Mouse (Mus musculus): ENCODE data around the gene Ryk. TPM values are rescaled to one million over a fixed set of nuclear protein-coding genes. Genes with fewer than 3 reads are reported as not detected.

Ryk gene
- polyA plus RNA-seq, 1 experiment from 2014 or later, result 20.3 TPM

GRCm38 (mm10) chr9:102948706-102949105 lies 114.0 kb downstream of the Ryk start:
- Histone ChIP-seq H3K27ac (ENCODE audit: low read length) (no peak overlapping the region), H3K9me3 (ENCODE audit: control insufficient read depth, low read length) (no peaks in the 10 kb centered on the region), H3K4me3 (ENCODE audit: low read length) (no peak overlapping the region), H3K27me3 (ENCODE audit: control insufficient read depth, insufficient read depth, low read depth, low read length) (no peaks in the 10 kb centered on the region), H3K36me3 (ENCODE audit: control insufficient read depth, insufficient read depth, low read length) (no peaks in the 10 kb centered on the region), H3K4me2 (ENCODE audit: low read depth, low read length) (no peak overlapping the region), H3K4me1 (replicated peaks; ENCODE audit: control insufficient read depth, insufficient read depth, low read length) (0 out of 2 replicates have a peak, but pooled peaks cover 2% of the 10 kb centered on the region), H3K9ac (ENCODE audit: low read length) (no peak overlapping the region)
- no peak for ATAC-seq (ENCODE audit: low read depth)
- WGBS, result 67% methylated on average over 5 of the region's 5 CpGs

GRCm38 (mm10) chr9:102951091-102951994 lies 116.6 kb downstream of the Ryk start:
- no peak overlapping the region for H3K27ac ChIP-seq (ENCODE audit: low read length)
- WGBS, result 79% methylated on average over 9 of the region's 9 CpGs

GRCm38 (mm10) chr9:102955866-102956265 lies 121.1 kb downstream of the Ryk start:
- no peaks in the 10 kb centered on the region for H3K27me3 ChIP-seq (ENCODE audit: control insufficient read depth, insufficient read depth, low read depth, low read length)
- H3K9ac ChIP-seq (ENCODE audit: low read length), result no peak overlapping the region
- no peak for ATAC-seq (ENCODE audit: low read depth)
- H3K9me3 ChIP-seq (ENCODE audit: control insufficient read depth, low read length), result 0 out of 2 replicates have a peak, but pooled peaks cover 3% of the 10 kb centered on the region
- H3K4me2 ChIP-seq (ENCODE audit: low read depth, low read length), result no peak overlapping the region
- H3K27ac ChIP-seq (ENCODE audit: low read length), result no peak overlapping the region
- H3K4me1 ChIP-seq (replicated peaks; ENCODE audit: control insufficient read depth, insufficient read depth, low read length), result no peaks in the 10 kb centered on the region
- 84% methylated on average over 3 of the region's 3 CpGs for WGBS
- no peak overlapping the region for H3K4me3 ChIP-seq (ENCODE audit: low read length)
- H3K36me3 ChIP-seq (ENCODE audit: control insufficient read depth, insufficient read depth, low read length), result no peaks in the 10 kb centered on the region

More at GRCm38 (mm10) chr9:102951091-102951994, 116.6 kb downstream of the Ryk start:
- no peak overlapping the region for H3K9ac ChIP-seq (ENCODE audit: low read length)
- no peaks in the 10 kb centered on the region for H3K27me3 ChIP-seq (ENCODE audit: control insufficient read depth, insufficient read depth, low read depth, low read length)
- H3K4me2 ChIP-seq (ENCODE audit: low read depth, low read length), result no peak overlapping the region
- ATAC-seq (ENCODE audit: low read depth), result no peak
- H3K4me3 ChIP-seq (ENCODE audit: low read length), result no peak overlapping the region
- no peaks in the 10 kb centered on the region for H3K36me3 ChIP-seq (ENCODE audit: control insufficient read depth, insufficient read depth, low read length)
- 0 out of 2 replicates have a peak, but pooled peaks cover 3% of the 10 kb centered on the region for H3K9me3 ChIP-seq (ENCODE audit: control insufficient read depth, low read length)
- H3K4me1 ChIP-seq (replicated peaks; ENCODE audit: control insufficient read depth, insufficient read depth, low read length), result 0 out of 2 replicates have a peak, but pooled peaks cover 2% of the 10 kb centered on the region

Other genes starting within 250 kb of the Ryk start
- gene Anapc13, start 208.6 kb upstream of the Ryk start, polyA plus RNA-seq (2015; fragmentation: Nextera tagmentation; extraction: Ambion mirVana), result 196 and 198 TPM in 2 replicates
- gene Cep63, start 208.4 kb upstream of the Ryk start, polyA plus RNA-seq (2015; fragmentation: Nextera tagmentation; extraction: Ambion mirVana), result 55.4 and 58.8 TPM in 2 replicates
- 37.6 and 40.1 TPM in 2 replicates for gene Amotl2, start 118.2 kb upstream of the Ryk start, polyA plus RNA-seq (2015; fragmentation: Nextera tagmentation; extraction: Ambion mirVana)
- gene Slco2a1, start 153.8 kb downstream of the Ryk start, polyA plus RNA-seq (2015; fragmentation: Nextera tagmentation; extraction: Ambion mirVana), result 21.0 and 21.4 TPM in 2 replicates